Mouse (Mus musculus) forebrain, embryonic 10.5 days (tissue): ENCODE measurements around the gene Dock4. TPM values are rescaled to one million over a fixed set of nuclear protein-coding genes. Genes with fewer than 3 reads are reported as not detected.

Source experiments
- DNase-seq: peaks from one replicate; pipeline ENCODE4 v3.0.0-alpha.2; 2017; ENCODE audit warnings: low spot score; ENCODE audit errors: extremely low spot score
- H3K27ac ChIP-seq: fragments of 300-500 bp; sonication (generic); 2 replicates; pipeline ENCODE4 v1.5.1; 2016; ENCODE audit warnings: mild to moderate bottlenecking
- H3K27me3 ChIP-seq: fragments of 300-500 bp; sonication (generic); 2 replicates; pipeline ENCODE4 v1.6.1; 2016; ENCODE audit warnings: mild to moderate bottlenecking; ENCODE audit not compliant: poor library complexity, severe bottlenecking
- H3K36me3 ChIP-seq: fragments of 300-500 bp; sonication (generic); replicated peaks from 2 replicates; pipeline ENCODE4 v1.6.1; 2016; ENCODE audit warnings: mild to moderate bottlenecking, moderate library complexity
- H3K4me1 ChIP-seq: fragments of 300-500 bp; sonication (generic); 2 replicates; pipeline ENCODE4 v1.6.1; 2016
- H3K4me3 ChIP-seq: fragments of 300-500 bp; sonication (generic); 2 replicates; pipeline ENCODE4 v1.5.1; 2016; ENCODE audit warnings: mild to moderate bottlenecking, moderate library complexity
- H3K9me3 ChIP-seq: fragments of 300-500 bp; sonication (generic); 2 replicates; pipeline ENCODE4 v1.6.1; 2016; ENCODE audit warnings: mild to moderate bottlenecking, moderate library complexity
- WGBS: fragments of 180-500 bp; shearing (Covaris S2); methylation state at CpG from one replicate; pipeline ENCODE4 v1.1.7; 2016; 5-methylcytosine and 5-hydroxymethylcytosine counted together
- polyA plus RNA-seq: library from polyadenylated mRNA; unstranded; fragments of >200 nt; fragmentation: Nextera tagmentation; extraction: Ambion mirVana; gene quantifications from 2 replicates; pipeline ENCODE4 v1.2.1, GENCODE M21; 2016

Gene Dock4
- polyA plus RNA-seq, 1 experiment from 2014 or later: 16.2 TPM

DNA sequence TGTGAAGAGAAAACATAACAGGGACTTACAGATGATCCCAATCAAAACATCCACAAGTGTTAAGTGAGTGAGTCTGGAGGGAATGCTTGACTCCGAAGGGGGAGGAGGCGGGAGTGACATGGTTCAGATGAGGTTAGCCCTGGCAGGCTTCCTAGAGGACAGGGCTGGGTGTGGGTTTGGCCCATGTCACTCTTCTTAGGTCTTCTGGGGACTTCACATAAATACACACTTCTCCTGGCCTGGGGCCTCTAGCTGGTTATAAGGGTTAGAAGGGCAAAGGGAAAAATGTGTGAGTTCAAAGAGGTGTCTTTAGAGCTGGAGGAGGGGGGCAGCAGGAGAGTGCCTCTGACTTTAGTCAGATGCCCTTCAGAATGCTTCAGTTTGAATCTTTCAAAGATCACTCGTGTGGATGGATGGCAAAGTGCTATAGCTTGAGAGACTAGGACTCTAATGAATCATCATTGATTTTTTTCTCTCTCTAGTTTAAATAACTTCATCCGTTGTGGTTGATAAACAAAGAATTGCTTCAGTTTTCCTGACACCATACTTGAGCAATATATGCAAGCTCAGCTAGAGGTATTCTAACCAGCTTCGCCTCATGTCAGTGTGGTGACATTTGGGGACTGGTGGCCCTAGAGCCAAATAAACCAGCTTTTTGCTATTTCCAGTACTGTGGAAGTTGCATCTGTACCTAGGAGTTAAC, 54.0 kb downstream of the Dock4 start:
- H3K4me3 ChIP-seq: no peak overlapping the region
- DNase-seq: no peak
- no peaks in the 10 kb centered on the region for H3K36me3 ChIP-seq
- no peak overlapping the region; the same call in 1 of the 2 replicates for H3K27ac ChIP-seq
- no peaks in the 10 kb centered on the region for H3K27me3 ChIP-seq
- WGBS: 79% methylated on average over 5 of the region's 5 CpGs
- H3K9me3 ChIP-seq: no peaks in the 10 kb centered on the region
- peaks cover 17% of the 10 kb centered on the region for H3K4me1 ChIP-seq

DNA sequence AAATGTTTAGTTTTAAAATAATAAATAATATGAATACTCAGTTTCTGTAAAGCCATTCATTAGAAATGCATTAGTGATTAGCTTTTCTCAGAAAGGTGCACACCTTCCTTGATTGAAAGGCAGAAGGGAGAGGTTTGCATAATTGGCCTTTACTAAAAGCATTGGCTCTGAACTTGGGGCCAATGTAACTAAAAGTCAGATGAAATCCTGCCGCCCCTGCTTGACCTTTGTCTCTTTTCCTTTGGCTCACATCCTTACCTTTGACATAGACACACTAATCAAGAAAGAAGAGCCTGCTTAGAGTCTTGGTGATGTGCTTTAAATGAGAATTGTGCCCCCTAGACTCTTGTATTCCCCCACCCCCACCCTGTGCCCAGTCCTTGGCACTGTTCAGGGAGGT, 55.4 kb downstream of the Dock4 start:
- WGBS: 82% methylated on average over 1 of the region's 1 CpGs
- DNase-seq: no peak
- Histone ChIP-seq H3K27ac (no peak overlapping the region), H3K9me3 (no peaks in the 10 kb centered on the region), H3K4me1 (peaks cover 17% of the 10 kb centered on the region), H3K36me3 (no peaks in the 10 kb centered on the region), H3K27me3 (no peaks in the 10 kb centered on the region), H3K4me3 (no peak overlapping the region)

DNA sequence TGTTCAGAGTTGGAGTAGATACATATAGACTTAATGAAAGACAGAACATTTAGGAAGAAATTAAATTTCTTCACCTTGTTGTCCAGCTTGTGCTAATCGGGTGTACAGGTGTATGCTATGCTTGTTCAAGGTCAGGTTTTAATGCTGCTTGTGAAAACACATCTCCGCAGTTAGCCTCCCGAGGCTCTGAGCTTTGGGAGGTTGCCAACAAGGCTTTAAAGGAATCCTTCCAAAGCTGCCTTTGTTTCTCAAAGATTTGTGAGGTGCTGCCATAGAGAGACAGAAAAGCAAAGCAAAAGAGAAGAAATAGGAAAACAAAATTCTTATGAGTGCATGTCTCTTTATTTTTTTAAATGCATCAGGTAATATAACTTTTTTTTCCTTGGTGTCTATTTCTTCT, 57.8 kb downstream of the Dock4 start:
- DNase-seq: no peak
- H3K27me3 ChIP-seq: no peaks in the 10 kb centered on the region
- no peak overlapping the region for H3K4me3 ChIP-seq
- H3K9me3 ChIP-seq: no peaks in the 10 kb centered on the region
- peaks cover 24% of the 10 kb centered on the region for H3K4me1 ChIP-seq
- no peaks in the 10 kb centered on the region for H3K36me3 ChIP-seq
- H3K27ac ChIP-seq: no peak overlapping the region
- WGBS: 96% methylated on average over 3 of the region's 3 CpGs

DNA sequence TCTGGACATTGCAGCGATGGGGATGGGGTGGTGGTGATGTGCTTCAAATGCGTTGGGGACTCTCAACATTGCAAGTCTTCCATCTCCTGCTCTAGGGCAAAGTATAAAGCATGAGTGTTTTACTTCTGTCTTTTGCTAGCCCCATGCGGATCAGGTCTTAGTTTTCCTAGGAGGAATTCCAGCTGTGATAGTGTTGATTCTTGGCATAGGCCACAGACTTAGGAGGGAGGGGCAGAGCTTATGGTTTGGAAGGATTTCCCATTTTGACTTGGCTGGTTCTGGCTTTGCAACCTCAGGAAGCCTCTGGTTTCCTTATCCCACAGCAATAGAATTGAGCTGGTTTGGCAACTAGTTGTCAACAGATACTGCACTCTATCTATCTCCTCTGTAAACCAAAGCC, 58.9 kb downstream of the Dock4 start:
- H3K27me3 ChIP-seq: no peaks in the 10 kb centered on the region
- WGBS: 90% methylated on average over 3 of the region's 3 CpGs
- no peaks in the 10 kb centered on the region for H3K9me3 ChIP-seq
- H3K4me3 ChIP-seq: no peak overlapping the region
- no peak for DNase-seq
- peaks cover 17% of the 10 kb centered on the region for H3K4me1 ChIP-seq
- H3K36me3 ChIP-seq: no peaks in the 10 kb centered on the region
- no peak overlapping the region for H3K27ac ChIP-seq

DNA sequence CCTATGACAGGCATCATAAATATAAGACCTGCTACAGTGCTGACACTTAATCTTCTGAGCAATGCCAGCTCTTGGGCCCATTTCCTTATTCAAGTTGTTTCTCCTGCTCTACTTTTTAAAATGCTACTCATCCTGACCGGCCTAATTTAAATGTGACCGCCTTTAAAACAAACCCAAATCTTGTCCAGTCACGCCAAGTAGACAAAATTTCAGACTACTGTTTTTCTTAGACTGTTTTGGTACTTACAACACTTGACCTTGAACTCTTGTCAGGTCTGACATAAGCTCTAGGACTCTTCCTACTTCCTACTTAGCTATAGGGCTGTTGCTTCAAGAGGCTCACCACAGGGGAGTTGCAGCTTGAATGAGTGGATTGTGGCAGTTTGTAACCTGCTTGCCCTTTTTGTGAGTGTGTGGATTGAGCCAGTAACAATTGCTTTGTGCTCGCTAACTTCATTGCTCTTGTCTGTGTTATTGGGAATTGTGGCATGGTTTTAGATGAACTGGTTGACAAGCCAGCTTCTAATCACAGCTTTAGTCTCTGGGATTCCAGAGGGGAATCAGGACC, 62.2 kb downstream of the Dock4 start:
- H3K9me3 ChIP-seq: no peaks in the 10 kb centered on the region
- no peak overlapping the region for H3K27ac ChIP-seq
- no peak overlapping the region for H3K4me3 ChIP-seq
- DNase-seq: no peak
- H3K4me1 ChIP-seq: peaks cover 28% of the 10 kb centered on the region
- WGBS: 64% methylated on average over 4 of the region's 4 CpGs
- H3K36me3 ChIP-seq: no peaks in the 10 kb centered on the region
- H3K27me3 ChIP-seq: 0 out of 2 replicates have a peak, but pooled peaks cover 4% of the 10 kb centered on the region

DNA sequence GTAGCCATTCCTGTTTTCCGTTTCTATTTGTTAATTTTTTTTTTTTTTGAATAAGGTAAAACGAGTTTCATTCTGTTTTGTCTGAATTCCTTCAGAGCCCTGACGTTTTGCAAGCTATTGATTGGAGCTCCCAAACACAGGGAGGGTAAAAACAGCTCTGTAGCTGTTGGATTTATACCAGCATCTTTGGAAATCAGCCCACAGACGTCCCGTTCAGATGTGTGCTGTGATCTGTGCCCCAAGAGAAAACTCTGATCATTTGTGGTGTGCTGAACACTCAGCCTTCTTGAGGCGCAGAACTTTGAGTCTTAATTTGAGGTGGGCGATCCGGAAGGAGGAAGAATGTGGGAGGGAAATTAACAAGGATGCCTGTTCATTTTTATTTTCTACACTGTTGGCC, 62.7 kb downstream of the Dock4 start:
- Histone ChIP-seq H3K4me3 (no peak overlapping the region), H3K27ac (no peak overlapping the region), H3K4me1 (peaks cover 31% of the 10 kb centered on the region), H3K9me3 (no peaks in the 10 kb centered on the region), H3K27me3 (0 out of 2 replicates have a peak, but pooled peaks cover 4% of the 10 kb centered on the region), H3K36me3 (no peaks in the 10 kb centered on the region)
- 51% methylated on average over 8 of the region's 8 CpGs for WGBS
- DNase-seq: no peak

DNA sequence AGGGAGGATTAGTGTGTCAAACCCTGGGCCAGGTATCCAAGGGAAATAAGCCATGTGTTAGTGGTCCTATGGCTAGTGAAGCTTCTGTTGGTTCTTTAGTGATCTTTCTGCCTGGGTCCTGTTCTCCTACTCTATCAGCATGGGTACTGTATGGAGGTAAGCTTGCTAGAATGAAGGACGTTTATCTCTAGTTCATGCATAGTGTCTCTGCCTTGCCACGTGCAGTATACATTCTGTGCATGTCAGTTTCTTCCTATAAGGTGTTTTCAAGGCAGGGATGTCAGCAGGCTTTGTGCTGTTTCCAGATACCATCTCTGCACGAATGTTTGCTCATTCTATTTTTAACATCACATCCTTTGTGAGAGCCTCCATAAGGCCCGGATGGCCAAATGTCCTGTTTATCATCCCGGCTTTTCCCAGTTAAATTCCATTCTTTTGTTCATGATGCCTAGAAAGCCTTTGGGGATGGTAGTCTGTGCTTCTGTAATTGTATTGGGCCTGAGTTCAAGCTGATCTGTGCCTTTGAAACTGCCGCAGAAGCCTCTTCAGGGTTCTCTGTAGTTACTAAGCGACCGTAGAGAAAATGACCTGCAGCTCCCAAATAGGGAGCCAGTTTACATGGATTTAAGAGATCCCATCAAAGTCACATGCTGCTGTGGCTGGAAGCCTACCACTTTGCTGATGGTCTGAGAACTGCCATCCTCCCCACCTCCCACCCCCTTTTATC, 66.1 kb downstream of the Dock4 start:
- H3K27me3 ChIP-seq: 0 out of 2 replicates have a peak, but pooled peaks cover 4% of the 10 kb centered on the region
- H3K27ac ChIP-seq: no peak overlapping the region
- H3K4me1 ChIP-seq: peaks cover 35% of the 10 kb centered on the region
- H3K36me3 ChIP-seq: no peaks in the 10 kb centered on the region
- WGBS: 67% methylated on average over 8 of the region's 8 CpGs
- no peaks in the 10 kb centered on the region for H3K9me3 ChIP-seq
- DNase-seq: no peak
- no peak overlapping the region for H3K4me3 ChIP-seq

DNA sequence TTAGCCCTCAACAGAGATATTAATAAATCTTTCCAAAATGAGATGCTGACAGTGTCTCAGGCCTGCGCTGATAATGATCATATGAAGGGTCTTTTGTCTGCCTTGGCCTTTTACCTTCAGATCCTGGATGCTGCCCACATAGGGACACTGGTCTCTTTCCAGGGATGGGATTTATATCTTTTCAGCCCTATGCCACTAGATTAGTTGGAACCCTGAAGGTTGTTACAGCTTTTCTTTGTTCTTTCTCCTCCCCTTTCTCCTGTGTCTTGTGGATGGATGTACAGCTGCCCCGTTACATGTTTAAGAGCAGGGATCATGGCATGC, 66.6 kb downstream of the Dock4 start:
- peaks cover 35% of the 10 kb centered on the region for H3K4me1 ChIP-seq
- H3K27ac ChIP-seq: no peak overlapping the region
- 78% methylated on average over 2 of the region's 2 CpGs for WGBS
- DNase-seq: no peak
- no peaks in the 10 kb centered on the region for H3K36me3 ChIP-seq
- no peaks in the 10 kb centered on the region for H3K9me3 ChIP-seq
- H3K4me3 ChIP-seq: no peak overlapping the region
- 0 out of 2 replicates have a peak, but pooled peaks cover 4% of the 10 kb centered on the region for H3K27me3 ChIP-seq

DNA sequence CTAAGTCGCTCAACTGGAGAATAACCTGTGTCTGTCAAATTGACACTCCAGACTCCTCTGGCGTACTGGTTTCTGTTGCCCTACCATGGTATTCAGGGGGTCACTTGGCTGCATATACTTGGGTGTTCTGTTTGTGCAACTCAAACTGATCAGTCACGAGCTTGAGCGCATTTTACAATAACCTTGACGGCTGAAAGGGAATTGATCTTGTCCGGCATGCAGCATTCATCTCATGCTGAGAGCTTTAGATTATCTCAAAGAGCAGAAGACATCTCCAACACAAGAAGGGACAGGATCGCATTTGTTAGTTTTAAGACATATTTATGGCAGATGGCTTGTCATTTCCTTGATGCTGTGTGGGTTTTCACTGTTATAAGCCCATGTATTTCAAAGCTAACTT, 67.2 kb downstream of the Dock4 start:
- DNase-seq: no peak
- Histone ChIP-seq H3K4me3 (no peak overlapping the region), H3K36me3 (no peaks in the 10 kb centered on the region), H3K9me3 (no peaks in the 10 kb centered on the region), H3K4me1 (peaks cover 29% of the 10 kb centered on the region), H3K27ac (no peak overlapping the region), H3K27me3 (0 out of 2 replicates have a peak, but pooled peaks cover 4% of the 10 kb centered on the region)
- WGBS: 62% methylated on average over 7 of the region's 7 CpGs

DNA sequence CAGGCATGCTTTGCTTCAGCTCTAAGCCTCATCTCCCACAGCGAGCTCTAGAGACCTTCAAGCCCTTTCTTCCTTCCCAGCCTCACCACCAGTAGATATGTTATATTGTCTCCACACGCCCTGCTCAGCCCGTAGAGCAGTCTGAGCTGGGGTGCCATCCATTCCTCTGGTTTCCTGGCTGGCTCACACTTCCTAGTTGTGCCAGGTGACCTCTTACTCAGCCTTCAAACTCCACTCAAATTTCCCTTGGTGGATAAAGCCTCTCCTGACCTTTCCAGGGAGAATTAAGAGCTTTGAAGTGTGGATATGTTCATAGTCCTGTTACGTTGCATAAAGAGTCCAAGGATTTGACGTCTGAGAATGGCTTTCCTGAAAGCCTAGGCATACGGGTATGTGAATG, 68.3 kb downstream of the Dock4 start:
- no peak for DNase-seq
- Histone ChIP-seq H3K27me3 (0 out of 2 replicates have a peak, but pooled peaks cover 4% of the 10 kb centered on the region), H3K4me3 (no peak overlapping the region), H3K9me3 (no peaks in the 10 kb centered on the region), H3K4me1 (peaks cover 20% of the 10 kb centered on the region), H3K27ac (no peak overlapping the region), H3K36me3 (no peaks in the 10 kb centered on the region)
- WGBS: 87% methylated on average over 6 of the region's 6 CpGs

DNA sequence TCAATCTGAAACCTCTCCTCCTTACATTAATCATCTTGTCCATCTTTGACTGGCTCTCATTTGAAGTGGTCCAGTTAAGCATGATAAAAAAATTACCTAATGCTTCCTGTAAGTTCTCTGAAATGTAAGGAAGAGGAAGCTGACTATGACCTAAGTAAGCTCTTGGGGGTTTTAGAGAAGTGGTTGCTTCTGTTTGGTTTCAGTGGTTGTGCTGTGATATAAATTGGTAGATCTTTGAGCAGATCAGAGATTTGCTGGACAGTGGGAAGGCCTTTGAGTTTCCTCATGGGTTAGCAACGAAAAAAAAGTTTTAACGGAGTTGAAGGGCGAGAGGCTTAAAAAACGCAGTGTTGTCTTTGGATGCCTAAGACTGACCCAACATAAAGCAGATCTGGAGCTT, 76.7 kb downstream of the Dock4 start:
- H3K9me3 ChIP-seq: no peaks in the 10 kb centered on the region
- 96% methylated on average over 4 of the region's 4 CpGs for WGBS
- no peak overlapping the region for H3K4me3 ChIP-seq
- no peaks in the 10 kb centered on the region for H3K27me3 ChIP-seq
- DNase-seq: no peak
- H3K4me1 ChIP-seq: no peaks in the 10 kb centered on the region
- no peaks in the 10 kb centered on the region for H3K36me3 ChIP-seq
- H3K27ac ChIP-seq: no peak overlapping the region

DNA sequence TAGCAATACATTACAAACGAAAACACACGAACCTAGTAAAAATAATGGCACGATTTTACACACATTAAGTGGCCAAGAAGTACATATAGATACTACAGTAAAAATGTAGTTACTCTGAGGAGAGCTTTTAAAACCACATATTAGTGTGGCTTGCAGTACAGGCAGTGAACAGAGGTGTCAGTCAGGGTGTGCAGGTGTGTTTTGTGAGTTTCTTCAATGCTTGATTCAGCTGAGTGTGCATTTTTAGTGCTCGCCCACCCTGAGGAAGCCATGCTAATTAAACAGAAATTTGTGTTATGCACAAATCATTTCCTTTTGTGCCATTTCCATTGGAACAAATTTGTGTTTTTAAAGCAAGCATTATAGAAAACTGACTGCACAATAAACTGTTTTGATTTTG, 77.3 kb downstream of the Dock4 start:
- Histone ChIP-seq H3K4me1 (no peaks in the 10 kb centered on the region), H3K36me3 (no peaks in the 10 kb centered on the region), H3K9me3 (no peaks in the 10 kb centered on the region), H3K27ac (no peak overlapping the region), H3K27me3 (no peaks in the 10 kb centered on the region), H3K4me3 (no peak overlapping the region)
- 89% methylated on average over 4 of the region's 4 CpGs for WGBS
- no peak for DNase-seq

DNA sequence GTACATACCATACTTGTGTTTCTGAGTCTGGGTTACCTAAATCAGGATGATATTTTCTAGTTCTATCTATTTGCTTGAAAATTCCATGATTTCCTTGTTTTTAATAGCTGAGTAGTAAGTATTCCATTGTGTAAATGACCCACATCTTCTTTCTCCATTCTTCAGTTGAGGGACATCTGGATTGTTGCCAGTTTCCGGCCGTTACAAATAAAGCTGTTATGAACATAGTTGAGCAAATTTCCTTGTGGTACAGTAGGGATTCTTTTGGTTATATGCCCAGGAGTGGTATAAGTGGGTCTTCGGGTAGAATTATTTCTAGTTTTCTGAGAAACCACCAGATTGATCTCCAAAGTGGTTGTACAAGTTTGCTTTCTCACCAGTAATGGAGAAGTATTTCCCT, 79.3 kb downstream of the Dock4 start:
- H3K27me3 ChIP-seq: no peaks in the 10 kb centered on the region

More for the DNA sequence above, 79.3 kb downstream of the Dock4 start:
- Histone ChIP-seq H3K9me3 (no peaks in the 10 kb centered on the region), H3K4me3 (no peak overlapping the region), H3K4me1 (0 out of 2 replicates have a peak, but pooled peaks cover 4% of the 10 kb centered on the region), H3K36me3 (no peaks in the 10 kb centered on the region), H3K27ac (no peak overlapping the region)
- DNase-seq: no peak
- 97% methylated on average over 3 of the region's 3 CpGs for WGBS
